Mouse (Mus musculus) MEL (cell line): ENCODE measurements around the gene Iqcj.

Experiments used
- BHLHE40 ChIP-seq: IDR thresholded peaks from 2 replicates; pipeline ENCODE4 v1.6.1; 2012; ENCODE audit warnings: low read depth, mild to moderate bottlenecking, inconsistent platforms, low read length, improper control_type of control experiment, borderline replicate concordance
- CTCF ChIP-seq, 3 experiments: IDR thresholded peaks in 2 of 3; conservative IDR thresholded peaks in 1 of 3; 2 replicates each; pipeline ENCODE4 v1.5.1; 2011 to 2012; ENCODE audit warnings: low read length in 3 of 3, low read depth in 2 of 3, mild to moderate bottlenecking in 2 of 3, improper control_type of control experiment in 1 of 3, inconsistent platforms in 1 of 3, mixed read lengths in 1 of 3, moderate library complexity in 1 of 3; ENCODE audit not compliant: control insufficient read depth in 1 of 3, insufficient read depth in 1 of 3, poor library complexity in 1 of 3, severe bottlenecking in 1 of 3
- ELF1 ChIP-seq: IDR thresholded peaks from 2 replicates; pipeline ENCODE4 v1.6.1; 2014; ENCODE audit warnings: low read depth, mild to moderate bottlenecking, inconsistent platforms, low read length, improper control_type of control experiment, moderate library complexity
- EP300 ChIP-seq, 2 experiments: IDR thresholded peaks; 2 replicates each; pipeline ENCODE4 v1.6.1; 2011; ENCODE audit warnings: improper control_type of control experiment in 2 of 2, low read length in 2 of 2, low read depth in 1 of 2, mild to moderate bottlenecking in 1 of 2
- GABPA ChIP-seq: IDR thresholded peaks from 2 replicates; pipeline ENCODE4 v1.6.1; 2012; ENCODE audit warnings: low read depth, mild to moderate bottlenecking, inconsistent platforms, low read length, improper control_type of control experiment, moderate library complexity
- MAX ChIP-seq: IDR thresholded peaks from 2 replicates; pipeline ENCODE4 v1.6.1; 2011; ENCODE audit warnings: low read length, improper control_type of control experiment
- MYB ChIP-seq: IDR thresholded peaks from 2 replicates; pipeline ENCODE4 v1.6.1; 2011; ENCODE audit warnings: mild to moderate bottlenecking, low read depth, low read length, improper control_type of control experiment
- NRF1 ChIP-seq: IDR thresholded peaks from 2 replicates; pipeline ENCODE4 v1.6.1; 2014; ENCODE audit warnings: low read depth, mild to moderate bottlenecking, inconsistent platforms, low read length, improper control_type of control experiment, moderate library complexity; ENCODE audit not compliant: poor library complexity, insufficient read depth, severe bottlenecking
- POLR2A ChIP-seq, 2 experiments: IDR thresholded peaks; 2 replicates each; pipeline ENCODE4 v1.6.1; 2011 to 2012; ENCODE audit warnings: low read length in 2 of 2, mild to moderate bottlenecking in 2 of 2, control low read depth in 1 of 2, improper control_type of control experiment in 1 of 2, low read depth in 1 of 2, moderate library complexity in 1 of 2; ENCODE audit not compliant: control insufficient read depth in 1 of 2, insufficient read depth in 1 of 2, poor library complexity in 1 of 2
- POLR2AphosphoS2 ChIP-seq: IDR thresholded peaks from 2 replicates; pipeline ENCODE4 v1.6.1; 2011; ENCODE audit warnings: low read length, improper control_type of control experiment
- RCOR1 ChIP-seq: IDR thresholded peaks from 2 replicates; pipeline ENCODE4 v1.6.1; 2012; ENCODE audit warnings: low read depth, mild to moderate bottlenecking, inconsistent platforms, low read length, improper control_type of control experiment
- SIN3A ChIP-seq: IDR thresholded peaks from 2 replicates; pipeline ENCODE4 v1.6.1; 2012; ENCODE audit warnings: low read length, improper control_type of control experiment, inconsistent platforms
- TAL1 ChIP-seq: IDR thresholded peaks from 2 replicates; pipeline ENCODE4 v1.6.1; 2012; ENCODE audit warnings: mild to moderate bottlenecking, inconsistent platforms, low read length, moderate library complexity, mixed read lengths
- ZMIZ1 ChIP-seq: IDR thresholded peaks from 2 replicates; pipeline ENCODE4 v1.6.1; 2012; ENCODE audit warnings: low read depth, mild to moderate bottlenecking, inconsistent platforms, low read length, improper control_type of control experiment, moderate library complexity

DNA sequence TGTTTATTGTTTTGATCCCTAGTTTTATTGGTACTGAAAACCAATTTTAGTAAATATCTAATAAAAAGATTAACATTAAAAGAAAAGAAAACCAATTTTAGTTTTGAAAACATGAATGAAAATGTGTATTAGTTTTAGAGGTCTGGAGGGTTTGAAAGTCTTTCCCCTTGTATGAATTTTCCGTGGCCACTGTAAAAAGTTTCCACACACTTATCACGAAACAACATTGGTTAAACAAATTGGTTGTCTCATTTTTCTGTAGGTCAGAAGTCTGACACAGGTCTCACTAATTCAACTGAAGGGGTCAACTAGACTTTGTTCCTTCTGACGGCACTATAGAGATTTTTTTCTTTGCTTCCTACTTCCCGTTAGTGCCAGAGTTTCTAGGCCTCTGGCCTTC, 14.8 kb upstream of the Iqcj start:
- TF ChIP-seq ELF1 (no peak), RCOR1 (no peak), ZMIZ1 (no peak), BHLHE40 (no peak), EP300 (IDR thresholded peaks at IDR 0.05; ENCODE audit: low read depth in 1 of 2, low read length in 2 of 2) (no peak), MYB (no peak), CTCF (IDR thresholded peaks at IDR 0.05 in 2 of 3, conservative IDR thresholded peaks at IDR 0.05 in 1 of 3; ENCODE audit: control insufficient read depth in 1 of 3, insufficient read depth in 1 of 3, low read depth in 2 of 3, low read length in 3 of 3, poor library complexity in 1 of 3, severe bottlenecking in 1 of 3) (no peak), TAL1 (no peak), GABPA (no peak), NRF1 (no peak), SIN3A (no peak), MAX (no peak), POLR2A (IDR thresholded peaks at IDR 0.05; ENCODE audit: control insufficient read depth in 1 of 2, insufficient read depth in 1 of 2, low read depth in 1 of 2, low read length in 2 of 2, poor library complexity in 1 of 2) (no peak), POLR2AphosphoS2 (no peak)
